Mouse (Mus musculus) embryonic facial prominence, embryonic 15.5 days (tissue): ENCODE data around the gene Slc5a10. TPM values are rescaled to one million over a fixed set of nuclear protein-coding genes. Genes with fewer than 3 reads are reported as not detected.

Source experiments
- ATAC-seq: fragments of 200-750 bp; cut with Nextera tagmentation; 2 replicates; pipeline ENCODE4 v1.8.0; 2017; ENCODE audit warnings: low read depth, moderate TSS enrichment; ENCODE audit not compliant: insufficient number of reproducible peaks, low FRiP score, low TSS enrichment
- H3K27ac ChIP-seq: fragments of 300-500 bp; sonication (generic); replicated peaks from 2 replicates; pipeline ENCODE4 v1.5.1; 2015; ENCODE audit warnings: mild to moderate bottlenecking, inconsistent platforms
- H3K27me3 ChIP-seq: fragments of 300-500 bp; sonication (generic); 2 replicates; pipeline ENCODE4 v1.6.1; 2015; ENCODE audit warnings: inconsistent platforms
- H3K36me3 ChIP-seq: fragments of 300-500 bp; sonication (generic); 2 replicates; pipeline ENCODE4 v1.6.1; 2015; ENCODE audit warnings: mild to moderate bottlenecking, inconsistent platforms
- H3K4me1 ChIP-seq: fragments of 300-500 bp; sonication (generic); 2 replicates; pipeline ENCODE4 v1.6.1; 2015; ENCODE audit warnings: inconsistent platforms
- H3K4me2 ChIP-seq: fragments of 300-500 bp; sonication (generic); replicated peaks from 2 replicates; pipeline ENCODE4 v1.6.1; 2015; ENCODE audit warnings: mild to moderate bottlenecking, inconsistent platforms
- H3K4me3 ChIP-seq: fragments of 300-500 bp; sonication (generic); replicated peaks from 2 replicates; pipeline ENCODE4 v1.5.1; 2015; ENCODE audit warnings: mild to moderate bottlenecking, inconsistent platforms
- H3K9ac ChIP-seq: fragments of 300-500 bp; sonication (generic); 2 replicates; pipeline ENCODE4 v1.6.1; 2015; ENCODE audit warnings: inconsistent platforms
- H3K9me3 ChIP-seq: fragments of 300-500 bp; sonication (generic); replicated peaks from 2 replicates; pipeline ENCODE4 v1.6.1; 2016; ENCODE audit warnings: inconsistent platforms
- WGBS: fragments of 180-500 bp; shearing (Covaris S2); methylation state at CpG from one replicate; pipeline ENCODE4 v1.1.7; 2015; 5-methylcytosine and 5-hydroxymethylcytosine counted together
- polyA plus RNA-seq: library from polyadenylated mRNA; unstranded; fragments of >200 nt; fragmentation: Nextera tagmentation; extraction: Ambion mirVana; gene quantifications from 2 replicates; pipeline ENCODE4 v1.2.1, GENCODE M21; 2015

Gene Slc5a10
- polyA plus RNA-seq, 1 experiment from 2014 or later = 0.15 TPM

DNA sequence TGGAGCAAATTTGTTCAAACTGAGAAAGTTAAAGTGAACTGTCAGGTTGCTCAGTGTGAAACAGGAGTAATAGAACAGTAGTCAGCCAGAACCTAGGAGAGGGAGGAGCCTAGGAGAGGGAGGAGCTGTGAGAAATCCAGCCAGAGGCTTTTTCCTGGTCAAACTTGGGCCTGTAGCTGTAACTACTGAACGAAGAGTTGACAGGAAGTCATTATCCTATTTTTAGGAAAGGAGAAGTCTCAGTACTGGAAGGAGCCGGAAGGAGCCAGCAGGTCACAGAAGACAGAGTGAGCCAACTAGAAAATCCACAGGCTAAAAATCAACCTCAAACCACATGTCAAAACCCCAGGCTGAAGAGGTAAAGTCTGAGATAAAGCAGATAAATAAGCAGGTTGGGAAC lies 7.4 kb upstream of the Slc5a10 start:
- Histone ChIP-seq H3K4me1 (no peaks in the 10 kb centered on the region), H3K9ac (no peak overlapping the region), H3K4me3 (no peak overlapping the region), H3K27me3 (no peaks in the 10 kb centered on the region), H3K27ac (no peak overlapping the region), H3K36me3 (peaks cover 55% of the 10 kb centered on the region), H3K4me2 (no peak overlapping the region), H3K9me3 (no peaks in the 10 kb centered on the region)
- 50% methylated on average over 2 of the region's 2 CpGs for WGBS
- no peak for ATAC-seq

- no peak overlapping the region for H3K4me2 ChIP-seq
- H3K4me3 ChIP-seq = no peak overlapping the region
- 76% methylated on average over 5 of the region's 5 CpGs for WGBS
- no peak overlapping the region for H3K9ac ChIP-seq
- no peaks in the 10 kb centered on the region for H3K27me3 ChIP-seq
- no peaks in the 10 kb centered on the region for H3K4me1 ChIP-seq
- peaks cover 7% of the 10 kb centered on the region; the same call in 1 of the 2 replicates for H3K36me3 ChIP-seq
- ATAC-seq = no peak
- no peaks in the 10 kb centered on the region for H3K9me3 ChIP-seq
- H3K27ac ChIP-seq = no peak overlapping the region
Observed at GRCm38 (mm10) chr11:61722077-61722476, 1.5 kb upstream of the Slc5a10 start.

DNA sequence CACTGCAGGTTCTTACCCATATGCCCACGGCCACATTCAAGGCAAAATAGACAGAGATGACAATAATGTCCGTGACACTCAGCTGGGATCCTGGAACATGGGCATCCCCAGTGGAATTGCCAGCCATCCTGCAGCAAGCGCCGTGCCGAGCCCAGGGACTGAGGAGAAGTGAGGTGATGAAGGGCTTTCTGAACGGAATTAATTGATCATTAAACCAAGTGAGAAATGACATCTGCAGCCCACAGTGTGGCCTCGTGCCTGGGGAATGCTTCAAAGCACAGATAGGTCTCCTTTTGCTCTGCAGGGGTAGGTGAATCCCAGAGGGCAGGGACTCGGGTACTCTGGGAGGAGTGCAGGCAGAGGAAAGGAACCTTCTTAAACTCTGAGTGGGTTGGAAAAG lies 800 bp downstream of the Slc5a10 start:
- no peak for ATAC-seq
- Histone ChIP-seq H3K4me2 (no peak overlapping the region), H3K36me3 (no peaks in the 10 kb centered on the region), H3K4me1 (no peaks in the 10 kb centered on the region), H3K4me3 (no peak overlapping the region), H3K9ac (no peak overlapping the region), H3K27ac (no peak overlapping the region), H3K9me3 (no peaks in the 10 kb centered on the region), H3K27me3 (no peaks in the 10 kb centered on the region)
- WGBS = 78% methylated on average over 8 of the region's 8 CpGs

- no peaks in the 10 kb centered on the region for H3K4me1 ChIP-seq
- H3K36me3 ChIP-seq = no peaks in the 10 kb centered on the region
- no peak overlapping the region for H3K4me2 ChIP-seq
- 60% methylated on average over 3 of the region's 3 CpGs for WGBS
- ATAC-seq = no peak
- H3K9me3 ChIP-seq = no peaks in the 10 kb centered on the region
- no peak overlapping the region for H3K27ac ChIP-seq
- no peak overlapping the region for H3K9ac ChIP-seq
- no peaks in the 10 kb centered on the region for H3K27me3 ChIP-seq
- H3K4me3 ChIP-seq = no peak overlapping the region
Observed at GRCm38 (mm10) chr11:61719387-61719786, 1.2 kb downstream of the Slc5a10 start.

- no peaks in the 10 kb centered on the region for H3K36me3 ChIP-seq
- no peak overlapping the region for H3K27ac ChIP-seq
- no peak for ATAC-seq
- no peaks in the 10 kb centered on the region for H3K4me1 ChIP-seq
- no peak overlapping the region for H3K9ac ChIP-seq
- H3K9me3 ChIP-seq = no peaks in the 10 kb centered on the region
- H3K4me3 ChIP-seq = no peak overlapping the region
- no peaks in the 10 kb centered on the region for H3K27me3 ChIP-seq
- 54% methylated on average over 5 of the region's 5 CpGs for WGBS
- H3K4me2 ChIP-seq = no peak overlapping the region
Observed at GRCm38 (mm10) chr11:61717990-61718389, 2.6 kb downstream of the Slc5a10 start.

DNA sequence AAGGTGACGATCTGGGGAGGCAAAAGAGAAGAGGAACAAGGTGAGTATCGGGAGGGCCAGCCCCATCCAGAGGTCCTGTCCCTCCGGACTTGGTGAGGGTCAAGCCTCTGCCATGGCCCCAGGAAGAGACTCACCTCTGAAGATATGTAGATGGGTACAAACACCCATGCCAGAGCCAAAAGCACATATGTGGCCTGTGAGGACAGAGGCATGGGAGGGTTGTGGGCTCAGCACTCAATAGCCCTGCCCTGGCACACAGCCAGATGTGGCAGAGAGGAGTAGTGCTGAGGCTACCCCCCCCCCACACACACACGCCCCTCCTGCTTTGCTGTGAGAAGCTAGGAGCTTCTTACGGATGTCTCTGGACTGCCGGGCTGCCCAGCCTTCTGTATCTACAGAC lies 5.5 kb downstream of the Slc5a10 start:
- H3K36me3 ChIP-seq = no peaks in the 10 kb centered on the region
- H3K4me3 ChIP-seq = no peak overlapping the region
- ATAC-seq = no peak
- H3K9me3 ChIP-seq = no peaks in the 10 kb centered on the region
- H3K27ac ChIP-seq = no peak overlapping the region
- H3K4me1 ChIP-seq = no peaks in the 10 kb centered on the region
- no peaks in the 10 kb centered on the region for H3K27me3 ChIP-seq
- H3K9ac ChIP-seq = no peak overlapping the region
- H3K4me2 ChIP-seq = no peak overlapping the region
- WGBS = 63% methylated on average over 6 of the region's 6 CpGs

GRCm38 (mm10) chr11:61714346-61715117 lies 6.1 kb downstream of the Slc5a10 start:
- H3K27me3 ChIP-seq = no peaks in the 10 kb centered on the region
- no peaks in the 10 kb centered on the region for H3K4me1 ChIP-seq
- H3K9ac ChIP-seq = no peak overlapping the region
- WGBS = 44% methylated on average over 11 of the region's 11 CpGs
- H3K4me2 ChIP-seq = no peak overlapping the region
- no peaks in the 10 kb centered on the region for H3K36me3 ChIP-seq
- ATAC-seq = peak; percentile 77; the same call in 1 of the 2 replicates
- H3K27ac ChIP-seq = no peak overlapping the region
- H3K9me3 ChIP-seq = no peaks in the 10 kb centered on the region
- H3K4me3 ChIP-seq = no peak overlapping the region

DNA sequence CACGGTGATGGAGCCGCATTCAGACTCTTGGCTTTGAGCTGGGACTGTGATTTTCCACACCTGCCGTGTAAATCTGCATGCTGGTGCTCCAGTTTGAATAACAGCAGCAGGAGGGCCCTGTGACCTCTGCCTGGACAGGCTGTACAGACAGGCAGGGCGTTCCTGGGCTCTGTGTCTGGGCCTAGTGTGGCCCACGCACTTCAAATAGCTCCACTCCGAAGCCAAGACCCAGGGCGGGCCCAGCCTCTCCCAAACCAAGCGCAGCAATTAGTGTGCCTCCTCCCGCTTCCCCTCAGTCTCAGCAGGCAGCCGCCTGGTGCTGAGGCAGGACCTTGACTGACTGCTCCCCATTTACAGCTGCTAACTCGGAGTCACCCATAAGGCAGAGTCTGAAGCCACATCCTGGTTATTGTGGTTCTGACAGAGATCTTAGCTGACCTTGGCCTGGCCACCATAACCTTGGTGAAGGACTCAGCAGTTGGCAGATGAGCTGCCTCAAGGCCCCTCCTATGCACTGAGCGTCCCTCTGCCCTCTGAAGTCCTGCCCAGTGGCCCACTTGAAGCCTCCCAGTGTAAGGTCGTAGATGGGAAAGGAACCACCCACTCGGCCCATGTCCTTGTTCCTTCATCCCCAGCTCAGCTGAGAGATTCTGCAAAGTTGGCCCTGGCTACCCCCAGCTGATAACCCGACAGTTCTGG lies 7.3 kb downstream of the Slc5a10 start:
- H3K4me1 ChIP-seq = peaks cover 5% of the 10 kb centered on the region
- no peak; the same call in 1 of the 2 replicates for ATAC-seq
- 56% methylated on average over 15 of the region's 15 CpGs for WGBS
- no peaks in the 10 kb centered on the region for H3K9me3 ChIP-seq
- no peak overlapping the region for H3K27ac ChIP-seq
- H3K4me3 ChIP-seq = no peak overlapping the region
- H3K27me3 ChIP-seq = no peaks in the 10 kb centered on the region
- no peak overlapping the region for H3K9ac ChIP-seq
- H3K4me2 ChIP-seq = no peak overlapping the region
- H3K36me3 ChIP-seq = no peaks in the 10 kb centered on the region

DNA sequence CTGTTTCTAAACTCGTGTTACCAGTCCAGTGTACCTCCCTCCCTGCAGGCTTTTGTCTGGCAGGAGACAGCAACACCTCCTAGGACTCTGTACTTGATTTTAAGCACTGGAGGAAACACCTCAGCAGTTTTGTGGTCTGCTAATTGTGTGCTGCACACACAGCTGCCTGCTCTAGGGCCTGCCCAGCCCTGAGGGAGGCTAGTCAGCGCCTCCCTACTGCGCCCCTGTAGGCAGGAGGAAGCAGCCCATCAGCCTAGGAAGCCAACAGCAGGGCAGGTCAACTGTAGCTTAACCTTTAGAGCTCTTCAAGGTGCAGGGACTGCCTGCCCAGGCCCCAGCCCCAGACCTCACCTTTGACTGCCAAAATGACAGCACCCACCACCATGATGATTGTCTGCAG lies 11.7 kb downstream of the Slc5a10 start:
- no peak overlapping the region for H3K9ac ChIP-seq
- 51% methylated on average over 3 of the region's 3 CpGs for WGBS

DNA sequence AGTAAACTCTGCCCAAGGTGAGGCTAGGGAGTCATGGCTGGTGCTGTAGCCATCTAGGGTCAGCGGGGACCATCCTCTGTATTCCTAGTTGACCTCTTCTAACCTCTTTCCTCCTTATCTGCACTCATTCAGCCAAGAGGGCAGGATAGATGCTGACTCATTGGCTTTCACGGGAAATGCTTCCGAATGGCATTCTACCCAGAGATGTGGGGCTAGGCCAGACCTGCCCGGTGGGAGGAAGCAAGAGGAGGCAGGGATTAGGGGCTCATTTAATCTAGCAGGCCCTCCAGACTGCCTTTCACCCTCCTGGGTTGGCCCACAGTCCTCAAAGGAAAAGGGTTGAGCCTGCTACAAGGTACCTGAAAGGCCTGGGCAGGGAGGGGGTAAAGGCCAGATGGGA lies 14.4 kb downstream of the Slc5a10 start:
- ATAC-seq = no peak
- H3K9me3 ChIP-seq = no peaks in the 10 kb centered on the region
- no peak overlapping the region for H3K9ac ChIP-seq
- H3K4me2 ChIP-seq = no peak overlapping the region
- H3K4me1 ChIP-seq = peaks cover 7% of the 10 kb centered on the region
- no peak overlapping the region for H3K4me3 ChIP-seq
- 63% methylated on average over 4 of the region's 4 CpGs for WGBS
- H3K27ac ChIP-seq = no peak overlapping the region
- no peaks in the 10 kb centered on the region for H3K27me3 ChIP-seq
- no peaks in the 10 kb centered on the region; the same call in 1 of the 2 replicates for H3K36me3 ChIP-seq

More for the DNA sequence above, 11.7 kb downstream of the Slc5a10 start:
- Histone ChIP-seq H3K4me3 (no peak overlapping the region), H3K9me3 (no peaks in the 10 kb centered on the region), H3K36me3 (no peaks in the 10 kb centered on the region), H3K4me2 (no peak overlapping the region), H3K27ac (no peak overlapping the region), H3K4me1 (peaks cover 7% of the 10 kb centered on the region), H3K27me3 (no peaks in the 10 kb centered on the region)
- no peak for ATAC-seq

- Histone ChIP-seq H3K36me3 (no peaks in the 10 kb centered on the region; the same call in 1 of the 2 replicates), H3K4me1 (peaks cover 7% of the 10 kb centered on the region), H3K4me3 (no peak overlapping the region), H3K4me2 (no peak overlapping the region), H3K9ac (no peak overlapping the region), H3K27ac (no peak overlapping the region), H3K9me3 (no peaks in the 10 kb centered on the region), H3K27me3 (no peaks in the 10 kb centered on the region)
- ATAC-seq = no peak
- 89% methylated on average over 2 of the region's 2 CpGs for WGBS
Observed at GRCm38 (mm10) chr11:61705581-61705980, 15.0 kb downstream of the Slc5a10 start.
